Mouse (Mus musculus) CH12F3 (cell line): ENCODE results near the gene Arhgap15.
"Not testable (repeated sequence)": the region's sequence is repeated elsewhere in the genome, so short reads cannot be mapped to it uniquely, and the experiment has no call there.

Experiments
- in situ Hi-C: fragments of 300-500 bp; cut with MboI; formaldehyde crosslinking; loops from 2 replicates; pipeline ENCODE4 v1.14.3; 2020; ENCODE audit warnings: low sequenced_read_pairs

Arhgap15 gene

GRCm38 (mm10) chr2:43748287-43748983, at the start of gene Arhgap15:
Arhgap15 (plus strand) TSS chr2:43748824.
- in situ Hi-C loops: no loop called here

DNA sequence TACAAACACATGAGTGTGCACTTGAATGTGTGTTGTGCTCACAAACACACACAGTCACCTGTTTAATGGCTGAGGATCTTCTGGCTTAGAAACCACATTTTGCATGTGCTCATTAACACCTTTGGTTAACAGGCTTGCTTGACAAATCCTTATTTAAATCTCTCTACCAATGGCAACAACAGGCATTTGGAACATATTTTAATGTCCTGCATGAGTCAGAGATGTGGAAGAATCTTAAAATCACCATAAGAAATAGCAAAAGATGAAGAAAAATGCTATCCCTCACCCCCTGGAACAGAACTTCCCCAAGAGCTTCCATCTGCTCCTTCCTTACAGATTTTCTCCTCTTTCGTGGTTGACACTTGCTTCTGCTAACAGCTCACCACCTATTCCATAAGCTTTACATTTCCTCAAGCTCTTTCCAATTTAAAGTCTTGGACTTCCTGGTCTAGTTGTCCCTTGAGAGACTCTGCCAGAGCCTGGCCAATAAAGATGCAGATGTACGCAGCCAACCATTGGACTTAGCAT, 35.9 kb upstream of the Arhgap15 start:
- in situ Hi-C loops: no loop called here

DNA sequence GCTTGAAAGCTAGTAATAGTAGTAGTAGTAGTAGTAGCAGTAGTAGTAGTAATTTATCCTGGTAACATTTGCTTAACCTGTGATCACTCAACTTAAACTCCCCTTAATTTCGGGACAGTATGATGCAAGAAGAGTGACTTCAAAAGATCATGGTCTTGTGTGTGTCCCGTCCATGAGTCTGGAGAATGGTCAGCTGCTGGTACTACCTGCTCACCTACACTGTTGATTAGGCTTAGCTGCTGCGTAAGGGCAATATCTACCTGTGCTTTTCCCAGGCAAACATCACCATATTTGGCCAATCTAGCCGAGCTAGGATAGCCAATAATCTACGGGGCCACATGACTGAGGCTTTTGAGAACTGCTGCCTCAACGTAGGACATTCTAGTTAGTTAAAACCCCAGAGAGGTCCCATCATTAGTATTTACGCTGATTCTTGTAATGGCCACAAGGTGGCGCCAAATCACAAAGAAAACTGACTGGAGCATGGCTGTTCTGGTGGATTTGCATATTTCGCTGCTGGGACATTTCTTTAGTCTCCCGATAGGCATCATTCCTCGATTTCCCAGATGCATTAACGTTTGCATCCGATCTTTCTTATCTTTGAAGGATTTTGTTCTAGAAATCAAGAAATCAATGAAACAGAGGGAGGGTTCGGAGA, 26.0 kb upstream of the Arhgap15 start:
- in situ Hi-C loops: no loop called here

GRCm38 (mm10) chr2:43723104-43723541, 25.5 kb upstream of the Arhgap15 start:
- in situ Hi-C loops: no loop called here

DNA sequence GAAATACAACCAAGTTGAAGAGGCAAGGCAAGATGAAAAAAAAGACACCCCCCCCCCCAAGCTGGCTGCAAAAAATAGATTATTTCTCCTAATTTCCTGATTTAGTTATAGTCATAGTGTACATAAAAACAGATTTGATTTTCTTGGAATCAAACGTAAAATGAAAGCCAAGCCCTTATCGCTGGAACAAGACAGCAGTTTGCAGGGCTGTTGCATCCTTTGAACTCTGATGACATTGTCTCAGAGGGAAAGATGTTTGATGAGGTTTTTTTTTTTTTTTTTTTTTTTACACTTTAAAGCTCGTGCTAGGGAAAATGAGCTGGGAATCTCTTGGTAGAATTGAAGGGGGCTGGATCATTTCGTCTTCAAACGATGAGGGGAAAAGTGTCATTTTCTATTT, 21.4 kb upstream of the Arhgap15 start:
- in situ Hi-C loops: no loop called here

GRCm38 (mm10) chr2:43727693-43728092, 20.9 kb upstream of the Arhgap15 start:
- in situ Hi-C loops: no loop called here

DNA sequence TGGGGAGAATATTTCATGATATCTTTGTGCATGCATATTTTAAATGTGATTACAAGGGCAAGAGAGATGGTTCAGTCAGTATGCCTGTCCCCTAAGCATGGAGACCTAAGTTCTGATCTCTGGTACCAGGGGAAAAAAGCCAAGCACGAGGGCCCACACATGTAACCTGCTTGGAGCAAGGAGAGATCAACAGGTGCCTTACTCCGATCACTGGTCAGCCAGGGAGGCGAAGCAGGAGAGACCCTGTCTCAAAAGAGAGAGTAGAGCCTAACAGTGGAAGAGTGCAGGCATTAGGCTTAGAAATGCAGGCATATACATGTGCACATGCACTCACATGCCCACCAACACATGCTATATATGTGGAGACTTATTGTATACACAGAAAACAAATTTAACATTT, 19.8 kb upstream of the Arhgap15 start:
- in situ Hi-C loops: no loop called here

- in situ Hi-C loops: no loop called here
Observed at GRCm38 (mm10) chr2:43732396-43732795, 16.2 kb upstream of the Arhgap15 start.

DNA sequence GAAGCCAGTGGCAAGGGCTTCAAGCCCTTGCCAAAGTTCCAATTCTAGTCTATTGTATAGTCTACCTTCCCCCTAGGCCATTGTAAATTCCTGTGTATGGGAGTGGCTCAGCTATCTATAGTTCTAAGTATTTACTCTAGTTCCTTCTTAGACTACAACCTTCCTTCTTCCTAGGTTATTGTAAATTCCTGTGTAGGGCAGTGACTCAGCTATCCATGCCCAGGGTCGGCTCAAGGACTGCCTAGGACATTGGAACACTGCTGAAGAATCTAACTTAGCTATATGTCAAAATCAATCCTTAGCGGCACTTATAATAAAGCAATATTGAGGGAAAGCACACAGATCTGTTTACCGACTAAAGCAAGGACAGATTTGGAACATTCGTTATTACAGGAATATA, 13.6 kb upstream of the Arhgap15 start:
- in situ Hi-C loops: not testable (repeated sequence)

GRCm38 (mm10) chr2:43737546-43737945, 11.1 kb upstream of the Arhgap15 start:
- in situ Hi-C loops: no loop called here

DNA sequence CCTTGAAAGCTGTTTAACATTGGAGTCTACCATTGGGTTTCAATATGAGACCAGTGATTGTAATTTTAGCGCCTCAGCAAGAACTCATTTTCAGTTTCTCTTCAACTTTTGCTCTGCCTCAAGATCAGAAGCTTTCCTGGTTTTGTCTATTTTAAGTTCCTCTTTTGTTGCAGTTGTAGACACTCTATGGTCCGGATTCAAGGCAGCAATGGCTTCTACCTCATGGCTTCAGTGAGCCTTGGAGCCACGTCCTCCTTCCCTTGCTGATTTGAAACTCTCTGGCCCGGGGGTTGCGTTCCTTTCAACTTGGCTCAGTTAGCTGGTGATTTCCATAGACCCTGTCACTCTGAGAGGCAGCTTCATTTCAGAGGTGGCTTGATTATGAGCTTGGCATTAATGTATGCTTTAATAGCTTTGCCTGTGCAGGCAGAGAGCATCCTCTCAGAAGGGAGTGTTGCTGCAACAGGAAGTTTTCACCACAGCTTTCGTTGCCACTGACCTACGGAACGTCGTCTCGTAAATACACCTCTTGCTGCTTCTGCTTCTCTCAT, 10.0 kb upstream of the Arhgap15 start:
- in situ Hi-C loops: no loop called here

GRCm38 (mm10) chr2:43739190-43739818, 9.3 kb upstream of the Arhgap15 start:
- in situ Hi-C loops: no loop called here

- in situ Hi-C loops: no loop called here
Observed at GRCm38 (mm10) chr2:43749321-43749720, 697 bp downstream of the Arhgap15 start.

GRCm38 (mm10) chr2:43755899-43756298, 7.3 kb downstream of the Arhgap15 start:
- in situ Hi-C loops: no loop called here

DNA sequence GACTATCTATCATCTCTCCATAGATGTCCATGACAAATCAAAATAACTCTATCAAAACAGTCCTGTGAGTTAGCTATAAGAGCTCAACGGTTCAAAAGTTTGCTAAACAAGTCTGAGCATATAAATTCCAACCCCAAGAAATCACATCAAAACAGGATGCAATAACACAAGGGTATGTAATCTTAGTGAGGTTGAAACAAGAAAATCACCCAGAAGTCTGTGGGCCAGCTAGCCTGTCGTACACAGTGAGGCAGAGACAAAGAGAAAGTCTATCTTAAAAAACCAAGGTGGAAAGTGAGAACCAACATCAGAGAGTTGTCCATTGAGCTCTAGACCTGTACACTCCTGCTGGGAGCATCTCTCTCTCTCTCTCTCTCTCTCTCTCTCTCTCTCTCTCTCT, 8.0 kb downstream of the Arhgap15 start:
- in situ Hi-C loops: no loop called here

- in situ Hi-C loops: no loop called here
Observed at GRCm38 (mm10) chr2:43761735-43762134, 13.1 kb downstream of the Arhgap15 start.

DNA sequence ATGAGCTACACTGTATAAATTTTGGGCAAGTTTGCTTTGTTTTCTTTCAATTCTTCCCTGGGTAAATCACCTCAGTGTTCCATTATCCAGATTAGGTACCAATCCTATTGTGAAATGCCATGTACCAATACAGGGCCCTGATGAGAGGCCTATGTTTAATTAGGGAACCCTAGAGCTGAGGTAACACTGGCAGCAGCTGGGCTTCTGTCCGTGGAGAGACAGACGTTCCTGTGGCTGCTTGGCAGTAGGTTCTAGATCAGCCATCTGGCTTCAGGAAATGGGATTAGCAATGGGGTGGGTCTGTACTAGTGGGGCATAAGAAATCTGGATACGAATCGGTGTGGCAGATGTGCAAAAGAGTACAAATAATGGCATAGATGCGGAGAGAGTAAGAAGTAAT, 14.7 kb downstream of the Arhgap15 start:
- in situ Hi-C loops: no loop called here

DNA sequence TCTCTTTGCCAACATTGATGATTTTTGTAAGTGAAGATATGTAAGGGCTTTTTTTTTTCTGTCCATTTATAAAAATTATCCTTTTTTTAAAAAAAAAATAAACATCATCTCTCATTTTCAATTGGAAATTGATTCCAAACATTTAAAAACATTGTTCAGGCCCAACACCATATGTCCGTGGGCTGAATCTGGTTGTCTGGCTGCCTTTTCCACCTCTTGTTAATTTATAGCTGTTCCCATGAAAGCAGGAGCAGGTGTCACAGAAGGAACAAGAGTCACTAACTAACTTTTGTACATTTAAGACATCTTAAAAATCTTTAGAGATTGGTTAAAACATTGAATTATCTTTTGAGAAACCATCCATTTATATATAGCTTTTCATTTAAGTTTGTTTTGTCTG, 15.8 kb downstream of the Arhgap15 start:
- in situ Hi-C loops: no loop called here

GRCm38 (mm10) chr2:43766200-43766599, 17.6 kb downstream of the Arhgap15 start:
- in situ Hi-C loops: no loop called here

DNA sequence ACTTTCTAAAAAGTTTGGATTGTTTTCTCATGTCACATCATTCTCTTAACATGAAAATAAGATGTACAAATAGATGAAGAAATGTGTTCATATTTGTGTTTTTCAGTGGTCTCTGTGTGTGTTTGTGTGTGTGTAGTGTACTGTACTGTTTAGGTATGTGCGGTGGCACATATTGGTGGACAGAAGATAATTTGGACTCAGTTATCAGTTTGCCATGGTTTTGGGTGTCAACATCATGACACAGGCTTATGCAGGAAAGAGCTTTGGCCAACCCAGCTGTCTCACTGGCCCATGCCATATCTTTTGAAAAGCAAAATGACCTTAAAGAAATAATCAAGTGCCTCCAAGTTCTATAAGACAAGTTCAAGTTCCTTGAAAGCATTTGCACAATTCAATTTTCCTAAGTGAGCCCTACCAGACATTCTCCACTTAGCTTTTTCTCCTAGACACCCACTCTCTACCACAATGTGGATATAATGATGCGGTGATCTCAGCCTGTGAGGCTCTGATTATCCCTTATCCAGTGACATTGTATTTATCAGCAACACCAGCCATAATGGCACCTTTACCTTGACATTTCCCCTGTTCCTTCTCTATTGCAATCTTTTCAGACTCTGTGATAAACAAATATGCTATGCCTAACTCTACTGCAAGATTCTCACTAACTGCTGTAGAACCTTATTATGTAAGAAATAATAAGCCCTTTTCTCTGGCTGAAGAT, 21.4 kb downstream of the Arhgap15 start:
- in situ Hi-C loops: no loop called here

DNA sequence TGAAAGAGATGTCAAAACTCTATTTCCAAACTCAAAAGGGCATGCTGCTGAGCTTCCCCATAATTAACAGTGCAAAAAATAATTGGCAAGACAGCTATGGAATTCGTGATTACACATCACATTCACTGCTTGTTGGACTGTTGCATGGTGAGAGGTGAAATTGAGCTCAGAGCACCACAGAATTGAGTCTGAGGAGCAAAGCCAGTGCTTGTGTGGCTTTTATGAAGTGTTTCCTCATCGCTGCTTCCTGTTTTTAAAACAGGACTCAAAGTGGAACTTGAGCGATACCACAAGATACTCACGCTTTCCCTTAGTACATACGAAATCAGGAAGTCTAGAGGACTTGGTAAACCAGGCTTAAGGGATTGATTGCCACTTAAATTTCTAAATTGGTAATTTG, 24.0 kb downstream of the Arhgap15 start:
- in situ Hi-C loops: no loop called here
